ENCODE assay signal across 9 mouse cellular contexts in the genomic region with DNA sequence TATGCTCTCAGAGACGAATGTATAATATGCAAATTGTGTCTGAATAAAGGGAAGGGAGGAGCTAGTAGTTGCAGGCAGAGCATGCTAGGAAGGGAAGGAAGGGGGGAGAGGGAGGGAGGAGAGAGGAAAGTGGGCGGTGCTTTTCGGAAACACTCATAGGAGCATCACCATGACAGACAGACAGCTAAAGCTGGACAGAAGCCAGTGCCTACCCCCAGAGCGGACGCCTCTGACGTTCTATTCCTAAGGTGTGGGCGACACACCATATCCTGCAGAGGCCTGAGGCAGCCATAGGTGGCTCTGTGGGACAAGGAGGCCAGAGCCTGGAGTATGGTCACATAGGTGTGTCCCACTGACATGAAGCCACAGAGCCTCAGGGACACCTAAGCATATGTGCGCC. TPM values are rescaled to one million over a fixed set of nuclear protein-coding genes. Genes with fewer than 3 reads are reported as not detected.
DNase-seq lines count a peak whose midpoint lies in the region; ATAC-seq and TF ChIP-seq lines count a peak whose summit lies in the region.
"Had no signal": no experiment of that assay in that cellular context is flagged by ENCODE, and none has a peak within 500 bp of the region (broad histone marks: within the 10 kb centered on the region; RNA-seq: fewer than 3 reads in every experiment).

No protein-coding gene starts in this region.

- no peaks in the 10 kb centered on the region for H3K36me3 ChIP-seq in intestine, postnatal 0 days (ENCODE audit: control insufficient read depth, insufficient read depth)
- no peaks in the 10 kb centered on the region for H3K36me3 ChIP-seq in intestine, embryonic 16.5 days (ENCODE audit: control insufficient read depth, insufficient read depth, low read length)
- no peaks in the 10 kb centered on the region for H3K36me3 ChIP-seq in embryonic facial prominence, embryonic 10.5 days (replicated peaks)

- ATAC-seq in intestine, postnatal 0 days, result no peak
- ATAC-seq in intestine, embryonic 16.5 days, result no peak

- no peaks in the 10 kb centered on the region for H3K27me3 ChIP-seq in intestine, postnatal 0 days (replicated peaks; ENCODE audit: control insufficient read depth, insufficient read depth, low read length)
- H3K27me3 ChIP-seq in intestine, embryonic 16.5 days (replicated peaks; ENCODE audit: control insufficient read depth, insufficient read depth, low read length), result no peaks in the 10 kb centered on the region
- peaks cover 16% of the 10 kb centered on the region for H3K27me3 ChIP-seq in embryonic facial prominence, embryonic 10.5 days (replicated peaks; ENCODE audit: low read depth, poor library complexity, severe bottlenecking)

- H3K9ac ChIP-seq in intestine, postnatal 0 days (ENCODE audit: low read depth, low read length), result no peak overlapping the region
- H3K9ac ChIP-seq in intestine, embryonic 16.5 days (ENCODE audit: low read depth, low read length), result no peak overlapping the region

- peak; percentile 69 for DNase-seq in cerebellum, adult 11-12 months
- no peak for DNase-seq in cerebellum, postnatal 14 days
- DNase-seq in brain, adult 2 months (ENCODE audit: low read depth, low spot score), result peak; percentile 91
- peak; percentile 50 for DNase-seq in lung, postnatal 25 days (ENCODE audit: low spot score)
- DNase-seq in embryonic facial prominence, embryonic 10.5 days (ENCODE audit: low spot score), result no peak
- no peak for DNase-seq in urinary bladder, postnatal 14 days (ENCODE audit: low spot score)
- DNase-seq: gastrocnemius, postnatal 10 days had no signal

- 60% methylated on average over 8 of the region's 8 CpGs for WGBS in intestine, postnatal 0 days
- 69% methylated on average over 8 of the region's 8 CpGs for WGBS in intestine, embryonic 16.5 days
- 72% methylated on average over 8 of the region's 8 CpGs for WGBS in embryonic facial prominence, embryonic 10.5 days

- no peak overlapping the region for H3K4me3 ChIP-seq in intestine, postnatal 0 days (ENCODE audit: low read depth, low read length)
- no peak overlapping the region for H3K4me3 ChIP-seq in intestine, embryonic 16.5 days (ENCODE audit: low read length)
- no peak overlapping the region for H3K4me3 ChIP-seq in embryonic facial prominence, embryonic 10.5 days

- no peaks in the 10 kb centered on the region for H3K9me3 ChIP-seq in intestine, postnatal 0 days (ENCODE audit: control insufficient read depth)
- H3K9me3 ChIP-seq in intestine, embryonic 16.5 days (ENCODE audit: control insufficient read depth, low read length), result no peaks in the 10 kb centered on the region
- H3K9me3 ChIP-seq in embryonic facial prominence, embryonic 10.5 days, result no peaks in the 10 kb centered on the region

- no peaks in the 10 kb centered on the region for H3K4me1 ChIP-seq in intestine, postnatal 0 days (replicated peaks; ENCODE audit: control insufficient read depth, insufficient read depth, low read length)
- peaks cover 8% of the 10 kb centered on the region for H3K4me1 ChIP-seq in intestine, embryonic 16.5 days (ENCODE audit: control insufficient read depth, insufficient read depth, low read length)
- H3K4me1 ChIP-seq in embryonic facial prominence, embryonic 10.5 days, result peaks cover 39% of the 10 kb centered on the region

- no peak overlapping the region for H3K27ac ChIP-seq in intestine, postnatal 0 days (ENCODE audit: low read depth, low read length)
- no peak overlapping the region for H3K27ac ChIP-seq in intestine, embryonic 16.5 days (ENCODE audit: low read length)
- H3K27ac ChIP-seq in embryonic facial prominence, embryonic 10.5 days (replicated peaks), result no peak overlapping the region

- H3K4me2 ChIP-seq in intestine, postnatal 0 days (replicated peaks; ENCODE audit: low read depth), result no peak overlapping the region
- H3K4me2 ChIP-seq in intestine, embryonic 16.5 days (ENCODE audit: low read depth, low read length), result no peak overlapping the region

- TF ChIP-seq CTCF in intestine, postnatal 0 days (IDR thresholded peaks at IDR 0.05; ENCODE audit: low read depth), result peak; percentile 24; the same call in 1 of the 2 replicates

RNA-seq across cellular contexts. Expression of a gene that starts 6.5 kb away (rescaled TPM):
- 1.6 and 1.7 TPM in 2 replicates for polyA plus RNA-seq in intestine, postnatal 0 days (2015; fragmentation: Nextera tagmentation; extraction: Ambion mirVana)
- 1.7 and 2.3 TPM in 2 replicates for polyA plus RNA-seq in intestine, embryonic 16.5 days (2015; fragmentation: Nextera tagmentation; extraction: Ambion mirVana)
- 0.84 and 1.6 TPM in 2 replicates for polyA plus RNA-seq in embryonic facial prominence, embryonic 10.5 days (2016; fragmentation: Nextera tagmentation; extraction: Ambion mirVana)

RNA-seq across cellular contexts. Expression of a gene that starts 46.2 kb away (rescaled TPM):
- 4.8 and 5.6 TPM in 2 replicates for polyA plus RNA-seq in intestine, postnatal 0 days (2015; fragmentation: Nextera tagmentation; extraction: Ambion mirVana)
- polyA plus RNA-seq in intestine, embryonic 16.5 days (2015; fragmentation: Nextera tagmentation; extraction: Ambion mirVana), result 12.0 and 12.2 TPM in 2 replicates
- 43.0 and 46.9 TPM in 2 replicates for polyA plus RNA-seq in embryonic facial prominence, embryonic 10.5 days (2016; fragmentation: Nextera tagmentation; extraction: Ambion mirVana)

RNA-seq across cellular contexts. Expression of a gene that starts 58.1 kb away (rescaled TPM):
- 13.5 and 15.1 TPM in 2 replicates for polyA plus RNA-seq in intestine, postnatal 0 days (2015; fragmentation: Nextera tagmentation; extraction: Ambion mirVana)
- 21.1 and 22.5 TPM in 2 replicates for polyA plus RNA-seq in intestine, embryonic 16.5 days (2015; fragmentation: Nextera tagmentation; extraction: Ambion mirVana)
- 20.2 and 21.4 TPM in 2 replicates for polyA plus RNA-seq in embryonic facial prominence, embryonic 10.5 days (2016; fragmentation: Nextera tagmentation; extraction: Ambion mirVana)

RNA-seq across cellular contexts. Expression of a gene that starts 58.3 kb away (rescaled TPM):
- polyA plus RNA-seq in intestine, postnatal 0 days (2015; fragmentation: Nextera tagmentation; extraction: Ambion mirVana), result 153 TPM in 2 replicates
- 113 and 119 TPM in 2 replicates for polyA plus RNA-seq in intestine, embryonic 16.5 days (2015; fragmentation: Nextera tagmentation; extraction: Ambion mirVana)
- polyA plus RNA-seq in embryonic facial prominence, embryonic 10.5 days (2016; fragmentation: Nextera tagmentation; extraction: Ambion mirVana), result 82.0 and 87.7 TPM in 2 replicates

Comparison
In these comparisons a context has a peak if more than half of its experiments do, and no peak if none do; other contexts are left out.
1. DNase-seq: peak in cerebellum, adult 11-12 months (single experiment), brain, adult 2 months (single experiment) and lung, postnatal 25 days (single experiment); none in cerebellum, postnatal 14 days (0 of 2), embryonic facial prominence, embryonic 10.5 days (single experiment) and urinary bladder, postnatal 14 days (single experiment).